Mouse (Mus musculus): ENCODE measurements around the gene Nagk.

DNA sequence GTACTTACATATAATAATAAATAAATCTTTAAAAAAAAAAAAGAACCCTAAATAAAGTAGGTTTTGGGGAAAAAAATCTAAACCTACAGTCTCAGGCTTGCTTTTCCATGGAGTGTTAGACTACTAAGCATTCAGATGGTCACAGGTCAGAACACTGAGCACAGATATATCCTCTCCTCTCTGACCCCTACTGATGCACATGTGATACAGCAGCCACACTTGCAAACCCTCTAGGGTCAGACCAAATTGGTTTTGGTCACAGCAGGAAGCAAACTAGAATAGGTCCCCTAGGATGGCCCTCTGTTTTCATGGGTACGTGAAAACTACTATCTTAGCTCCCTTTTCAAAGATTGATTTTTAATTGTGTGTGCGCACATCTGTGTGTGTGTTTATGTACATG, 42.0 kb downstream of the Nagk start:
- TF ChIP-seq CTCF (IDR thresholded peaks at IDR 0.05), result no peak
- no peak for TF ChIP-seq POLR2A (IDR thresholded peaks at IDR 0.05; ENCODE audit: insufficient read depth, low read depth, low read length)

Measured in heart, adult 2 months (tissue).